Mouse (Mus musculus) erythroblast, embryonic 14.5 days (primary cell): Measurements from ENCODE around the gene Tsc2.

Source experiments
- GATA1 ChIP-seq: IDR thresholded peaks from 2 replicates; pipeline ENCODE4 v1.6.1; 2012; ENCODE audit warnings: low read length, inconsistent platforms, mixed read lengths
- TAL1 ChIP-seq: IDR thresholded peaks from 3 replicates; pipeline ENCODE4 v1.6.1; 2012; ENCODE audit warnings: low read length, inconsistent platforms, mixed read lengths

- TF ChIP-seq TAL1: no peak
- TF ChIP-seq GATA1: no peak
These were observed 86.2 kb downstream of the Tsc2 start for GRCm38 (mm10) chr17:24546234-24546633.
